Mouse (Mus musculus) neural tube, embryonic 12.5 days (tissue): Measurements from ENCODE around the gene Olfr1377. TPM values are rescaled to one million over a fixed set of nuclear protein-coding genes. Genes with fewer than 3 reads are reported as not detected.

Experiments
- ATAC-seq: fragments of 200-750 bp; cut with Nextera tagmentation; 2 replicates; pipeline ENCODE4 v1.8.0; 2017; ENCODE audit warnings: low read depth, mild to moderate bottlenecking, moderate TSS enrichment, moderate library complexity; ENCODE audit not compliant: low FRiP score
- H3K27ac ChIP-seq: fragments of 300-500 bp; sonication (generic); 2 replicates; pipeline ENCODE4 v1.5.1; 2016
- H3K27me3 ChIP-seq: fragments of 300-500 bp; sonication (generic); replicated peaks from 2 replicates; pipeline ENCODE4 v1.6.1; 2016; ENCODE audit warnings: mild to moderate bottlenecking
- H3K36me3 ChIP-seq: fragments of 300-500 bp; sonication (generic); 2 replicates; pipeline ENCODE4 v1.6.1; 2016; ENCODE audit warnings: mild to moderate bottlenecking
- H3K4me1 ChIP-seq: fragments of 300-500 bp; sonication (generic); 2 replicates; pipeline ENCODE4 v1.6.1; 2016
- H3K4me2 ChIP-seq: fragments of 300-500 bp; sonication (generic); replicated peaks from 2 replicates; pipeline ENCODE4 v1.6.1; 2016; ENCODE audit warnings: mild to moderate bottlenecking
- H3K4me3 ChIP-seq: fragments of 300-500 bp; sonication (generic); 2 replicates; pipeline ENCODE4 v1.5.1; 2016
- H3K9ac ChIP-seq: fragments of 300-500 bp; sonication (generic); 2 replicates; pipeline ENCODE4 v1.6.1; 2016; ENCODE audit warnings: mild to moderate bottlenecking
- H3K9me3 ChIP-seq: fragments of 300-500 bp; sonication (generic); 2 replicates; pipeline ENCODE4 v1.6.1; 2016; ENCODE audit warnings: mild to moderate bottlenecking
- WGBS: fragments of 180-500 bp; shearing (Covaris S2); methylation state at CpG from one replicate; pipeline ENCODE4 v1.1.7; 2016; 5-methylcytosine and 5-hydroxymethylcytosine counted together
- polyA plus RNA-seq: library from polyadenylated mRNA; unstranded; fragments of >200 nt; fragmentation: Nextera tagmentation; extraction: Ambion mirVana; gene quantifications from 2 replicates; pipeline ENCODE4 v1.2.1, GENCODE M21; 2016

The Olfr1377 gene
- polyA plus RNA-seq, result not detected in 2 replicates

DNA sequence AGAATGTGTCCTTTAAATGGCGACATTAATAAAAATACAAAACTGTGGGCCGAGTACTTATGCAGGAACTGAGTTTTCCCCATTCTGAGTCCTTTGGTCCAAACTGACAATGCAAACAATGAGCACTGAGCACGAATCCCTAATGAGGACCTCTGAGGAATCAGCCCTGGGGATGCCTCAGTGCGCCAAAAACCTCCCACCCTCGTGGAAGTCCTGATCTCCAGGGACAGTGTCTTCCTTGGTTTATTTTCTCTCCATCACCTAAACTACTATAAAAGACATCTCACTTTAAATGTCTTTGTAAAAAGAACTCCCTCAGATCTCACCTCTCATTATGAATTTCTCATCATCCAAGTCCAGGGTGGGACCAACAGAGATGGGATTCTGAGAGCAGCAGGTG lies at the start of gene Olfr1377:
Olfr1377 (plus strand) TSS at position 301 of the 400 bp plus-strand sequence.
- H3K27me3 ChIP-seq, result no peaks in the 10 kb centered on the region
- no peak within 1 kb of the TSS for H3K27ac ChIP-seq
- H3K36me3 ChIP-seq, result no peaks in the 10 kb centered on the region
- 74% methylated on average over 5 of the region's 5 CpGs for WGBS
- H3K9me3 ChIP-seq, result no peaks in the 10 kb centered on the region
- H3K9ac ChIP-seq, result no peak within 1 kb of the TSS
- H3K4me3 ChIP-seq, result no peak within 1 kb of the TSS
- H3K4me2 ChIP-seq, result no peak within 1 kb of the TSS
- no peak for ATAC-seq
- no peaks in the 10 kb centered on the region for H3K4me1 ChIP-seq

DNA sequence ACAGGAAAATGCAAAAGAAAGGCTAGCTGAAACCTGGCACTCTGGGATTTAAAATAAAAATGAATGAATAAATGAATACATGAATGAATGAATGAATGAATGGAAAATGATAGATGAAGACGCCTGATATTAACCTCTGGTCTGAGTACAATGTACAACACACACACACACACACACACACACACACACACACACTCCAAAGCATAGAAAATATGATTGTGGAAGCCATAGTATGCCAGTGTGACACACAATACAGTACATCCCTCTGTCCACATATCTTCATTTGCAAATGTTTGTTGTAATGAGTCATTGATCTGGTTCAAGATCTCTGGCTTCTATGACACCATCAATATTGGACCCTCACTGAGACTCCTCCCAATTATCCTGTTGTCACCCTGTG lies 49.7 kb upstream of the Olfr1377 start:
- Histone ChIP-seq H3K9ac (no peak overlapping the region), H3K4me3 (no peak overlapping the region), H3K27me3 (no peaks in the 10 kb centered on the region), H3K27ac (no peak overlapping the region), H3K9me3 (no peaks in the 10 kb centered on the region), H3K4me1 (0 out of 2 replicates have a peak, but pooled peaks cover 8% of the 10 kb centered on the region), H3K4me2 (peak overlapping the region; percentile 83), H3K36me3 (no peaks in the 10 kb centered on the region)
- peak; percentile 57 for ATAC-seq
- WGBS, result 69% methylated on average over 1 of the region's 1 CpGs

DNA sequence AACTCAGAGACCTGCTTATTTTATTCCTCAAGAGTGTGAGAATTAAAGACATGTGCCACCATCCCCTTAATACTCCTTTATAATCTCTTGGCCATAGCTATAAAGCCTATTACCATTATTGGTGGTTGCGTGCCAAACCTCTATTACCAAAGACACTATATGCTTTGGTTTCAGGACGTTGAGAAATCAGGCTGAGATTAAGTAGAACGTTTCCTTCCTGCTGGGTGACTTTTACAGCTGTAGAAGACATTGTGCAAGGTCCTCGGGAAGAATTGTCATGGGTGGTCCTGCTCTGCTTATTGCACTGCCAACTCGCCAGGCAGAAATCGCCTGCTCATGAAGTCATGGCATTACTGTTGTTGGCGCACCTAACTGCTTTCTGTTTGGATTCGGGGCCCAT lies 43.3 kb upstream of the Olfr1377 start:
- Histone ChIP-seq H3K4me2 (no peak overlapping the region), H3K27me3 (no peaks in the 10 kb centered on the region), H3K9me3 (no peaks in the 10 kb centered on the region), H3K9ac (no peak overlapping the region), H3K27ac (no peak overlapping the region), H3K36me3 (no peaks in the 10 kb centered on the region), H3K4me1 (no peaks in the 10 kb centered on the region), H3K4me3 (no peak overlapping the region)
- no peak for ATAC-seq
- WGBS, result 82% methylated on average over 8 of the region's 8 CpGs

DNA sequence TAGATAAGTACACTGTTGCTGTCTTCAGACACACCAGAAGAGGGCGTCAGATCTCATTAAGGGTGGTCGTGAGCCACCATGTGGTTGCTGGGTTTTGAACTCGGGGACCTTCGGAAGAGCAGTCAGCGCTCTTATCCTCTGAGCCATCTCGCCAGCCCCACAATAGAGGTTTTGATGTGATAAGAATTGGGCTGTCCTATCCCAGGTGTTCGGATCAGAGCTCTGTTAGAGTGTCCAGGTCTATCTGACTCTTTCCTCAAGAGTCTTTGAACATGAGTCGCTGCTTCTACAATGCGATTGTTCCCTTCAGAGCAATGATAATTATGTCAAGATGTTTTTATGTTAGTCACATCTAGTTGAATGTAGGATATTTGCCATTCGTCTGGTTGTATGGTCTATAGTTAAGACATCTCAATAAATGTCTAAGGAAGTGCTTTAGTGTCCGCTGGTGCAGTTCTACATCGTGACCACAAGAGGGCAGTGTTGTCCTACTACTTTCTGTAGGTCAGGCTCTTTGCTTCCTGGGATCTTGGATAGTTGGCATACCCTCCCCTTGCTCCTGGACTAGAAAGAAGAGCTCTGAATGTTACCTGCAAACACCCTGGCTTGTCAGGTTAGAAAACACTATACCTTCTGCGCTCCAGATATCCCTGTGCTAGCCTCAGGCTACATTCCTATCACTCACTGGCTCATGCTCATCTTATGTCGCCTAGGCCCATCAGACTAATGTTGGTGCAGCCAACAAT lies 42.0 kb upstream of the Olfr1377 start:
- Histone ChIP-seq H3K4me3 (no peak overlapping the region), H3K27me3 (no peaks in the 10 kb centered on the region), H3K9ac (no peak overlapping the region), H3K36me3 (no peaks in the 10 kb centered on the region), H3K4me1 (no peaks in the 10 kb centered on the region), H3K9me3 (no peaks in the 10 kb centered on the region), H3K4me2 (no peak overlapping the region), H3K27ac (no peak overlapping the region)
- ATAC-seq, result peak; percentile 58
- 41% methylated on average over 14 of the region's 14 CpGs for WGBS

DNA sequence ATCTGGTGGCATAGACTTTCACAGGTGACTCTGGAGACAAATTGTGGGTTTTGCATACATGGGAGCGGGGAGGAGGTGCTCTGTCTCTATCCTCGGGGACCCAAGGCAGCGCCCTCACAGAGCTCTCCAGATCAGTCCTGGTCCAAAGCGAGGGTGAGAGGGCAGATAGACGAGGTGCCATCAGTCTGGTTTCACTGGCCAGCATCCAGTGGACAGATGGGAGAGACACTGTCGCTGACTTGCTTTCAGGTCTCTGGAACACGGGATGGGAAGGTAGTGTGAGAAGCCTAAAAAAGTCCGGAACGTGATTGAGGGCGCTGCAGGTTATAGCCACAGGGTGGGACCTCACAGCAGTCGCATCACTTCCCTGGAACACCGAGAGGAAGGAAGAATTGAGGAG lies 39.4 kb upstream of the Olfr1377 start:
- H3K9me3 ChIP-seq, result no peaks in the 10 kb centered on the region
- WGBS, result 76% methylated on average over 12 of the region's 12 CpGs
- no peak overlapping the region for H3K9ac ChIP-seq
- H3K27ac ChIP-seq, result no peak overlapping the region
- ATAC-seq, result no peak
- no peaks in the 10 kb centered on the region for H3K4me1 ChIP-seq
- H3K27me3 ChIP-seq, result no peaks in the 10 kb centered on the region
- no peaks in the 10 kb centered on the region for H3K36me3 ChIP-seq
- no peak overlapping the region for H3K4me2 ChIP-seq
- H3K4me3 ChIP-seq, result no peak overlapping the region

DNA sequence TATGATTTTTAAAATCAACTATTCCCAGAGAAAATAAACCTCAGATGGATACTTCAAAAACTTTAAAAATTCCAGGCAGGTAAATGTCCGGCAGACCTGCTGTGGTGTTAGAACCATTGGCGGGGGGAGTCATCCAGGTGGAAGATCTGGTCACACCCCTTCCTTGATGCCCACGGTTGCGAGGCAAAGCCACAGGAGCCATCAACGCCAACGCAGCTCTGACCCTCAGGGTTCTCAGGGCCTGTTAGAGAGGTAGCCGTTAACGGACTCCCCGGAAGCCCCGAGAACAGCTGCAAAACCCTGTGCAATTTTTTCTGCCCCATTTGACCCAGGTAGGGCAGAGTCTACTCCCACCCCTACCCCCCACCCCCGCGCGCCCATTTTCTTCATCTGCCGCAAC lies 38.3 kb upstream of the Olfr1377 start, which contains the start of gene 4933414I15Rik:
4933414I15Rik (minus strand) TSS at position 260 of the 400 bp plus-strand sequence.
- H3K4me1 ChIP-seq, result no peaks in the 10 kb centered on the region
- H3K27ac ChIP-seq, result no peak within 1 kb of the TSS
- no peaks in the 10 kb centered on the region for H3K9me3 ChIP-seq
- H3K4me3 ChIP-seq, result no peak within 1 kb of the TSS
- no peaks in the 10 kb centered on the region for H3K27me3 ChIP-seq
- ATAC-seq, result no peak
- no peak within 1 kb of the TSS for H3K9ac ChIP-seq
- 85% methylated on average over 14 of the region's 14 CpGs for WGBS
- H3K36me3 ChIP-seq, result no peaks in the 10 kb centered on the region
- H3K4me2 ChIP-seq, result no peak within 1 kb of the TSS

DNA sequence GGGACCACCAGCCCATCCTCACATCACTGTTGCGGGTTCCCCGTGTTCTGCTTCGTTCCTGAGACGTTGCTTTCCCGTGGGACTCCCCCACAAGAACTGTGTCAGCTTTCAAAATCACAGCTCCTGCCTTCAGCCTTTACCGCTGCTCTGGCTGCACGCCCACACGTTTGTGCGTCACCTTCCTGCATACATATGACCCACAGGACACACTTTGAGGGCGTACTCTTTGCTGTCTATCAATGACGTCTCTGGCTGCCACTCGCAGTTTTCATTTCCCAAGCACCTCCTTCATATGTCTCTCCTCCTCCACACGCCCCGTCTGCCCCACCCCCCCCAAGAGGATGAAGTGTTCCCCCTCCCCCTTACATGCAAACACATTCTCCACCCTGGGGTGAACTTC lies 29.5 kb upstream of the Olfr1377 start:
- H3K27me3 ChIP-seq, result no peaks in the 10 kb centered on the region
- H3K36me3 ChIP-seq, result no peaks in the 10 kb centered on the region
- no peak overlapping the region for H3K9ac ChIP-seq
- no peak overlapping the region for H3K27ac ChIP-seq
- H3K4me3 ChIP-seq, result no peak overlapping the region
- ATAC-seq, result no peak
- no peaks in the 10 kb centered on the region for H3K4me1 ChIP-seq
- H3K9me3 ChIP-seq, result no peaks in the 10 kb centered on the region
- 78% methylated on average over 14 of the region's 14 CpGs for WGBS
- no peak overlapping the region for H3K4me2 ChIP-seq

DNA sequence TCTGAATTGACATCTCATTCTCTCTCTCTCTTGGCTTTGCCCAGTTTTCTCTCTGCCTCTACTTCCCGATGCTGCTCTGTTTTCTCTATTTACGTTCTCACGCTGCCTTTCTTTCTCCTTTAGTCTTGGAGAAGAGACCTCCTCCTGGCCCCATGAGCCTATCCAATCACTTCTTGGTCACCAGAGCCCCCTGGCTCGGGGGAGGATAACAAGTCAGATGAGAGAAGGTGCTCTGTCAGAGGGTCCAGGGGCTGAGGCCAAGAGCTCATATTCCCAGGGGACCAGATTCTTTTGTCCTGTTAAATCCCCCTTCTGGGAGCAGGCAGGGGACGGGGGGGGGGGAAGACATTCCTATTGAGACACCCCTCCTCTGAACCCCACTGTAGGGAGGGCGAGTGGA lies 28.1 kb upstream of the Olfr1377 start, which contains the start of gene Prop1:
Prop1 (minus strand) TSS at position 101 of the 400 bp plus-strand sequence.
- no peak within 1 kb of the TSS for H3K4me2 ChIP-seq
- ATAC-seq, result no peak
- no peak within 1 kb of the TSS for H3K9ac ChIP-seq
- no peaks in the 10 kb centered on the region for H3K9me3 ChIP-seq
- no peaks in the 10 kb centered on the region for H3K4me1 ChIP-seq
- H3K27me3 ChIP-seq, result no peaks in the 10 kb centered on the region
- no peak within 1 kb of the TSS for H3K27ac ChIP-seq
- no peaks in the 10 kb centered on the region for H3K36me3 ChIP-seq
- WGBS, result 76% methylated on average over 6 of the region's 6 CpGs
- H3K4me3 ChIP-seq, result no peak within 1 kb of the TSS

DNA sequence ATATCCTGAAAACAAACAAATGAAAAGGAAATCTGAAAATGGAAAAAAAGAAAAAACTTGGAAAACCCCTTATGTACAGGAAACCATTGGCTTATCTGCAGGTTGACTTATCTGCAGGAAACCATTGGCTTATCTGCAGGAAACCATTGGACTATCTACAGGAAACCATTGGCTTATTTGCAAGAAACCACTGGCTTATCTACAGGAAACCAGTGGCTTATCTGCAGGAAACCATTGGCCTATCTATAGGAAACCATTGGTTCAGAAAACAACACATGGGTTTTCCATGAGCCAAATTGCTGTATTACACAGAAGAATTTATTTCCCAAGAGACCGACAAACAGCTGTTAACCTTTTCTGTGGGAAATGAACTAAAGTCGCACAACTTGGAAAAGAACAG lies 16.9 kb upstream of the Olfr1377 start:
- WGBS, result 91% methylated on average over 2 of the region's 2 CpGs
- no peak overlapping the region for H3K9ac ChIP-seq

DNA sequence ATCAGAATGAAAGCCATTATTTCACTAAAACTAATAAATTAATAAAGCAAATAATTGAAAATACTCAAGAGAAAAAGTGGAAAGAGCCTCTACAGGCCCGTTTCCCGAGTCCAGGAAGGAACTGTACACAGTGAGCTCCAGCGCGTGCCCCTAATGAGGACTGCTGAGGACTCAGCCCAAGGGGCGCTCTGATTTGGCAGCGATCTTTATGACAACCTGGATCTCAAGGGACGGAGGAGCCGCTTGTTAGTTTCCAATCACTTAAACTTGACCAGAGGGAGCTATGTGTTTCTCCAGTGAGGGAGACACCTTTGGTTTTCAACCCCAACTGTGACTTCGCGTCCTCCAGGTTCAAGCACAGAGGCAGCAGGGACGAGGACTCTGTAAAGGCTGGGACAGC lies 15.5 kb upstream of the Olfr1377 start, which contains the start of gene Olfr1378:
Olfr1378 (plus strand) TSS at position 301 of the 400 bp plus-strand sequence.
- no peaks in the 10 kb centered on the region for H3K36me3 ChIP-seq
- no peaks in the 10 kb centered on the region for H3K27me3 ChIP-seq
- no peak within 1 kb of the TSS for H3K9ac ChIP-seq
- no peak within 1 kb of the TSS for H3K4me2 ChIP-seq
- ATAC-seq, result no peak
- H3K27ac ChIP-seq, result no peak within 1 kb of the TSS
- no peaks in the 10 kb centered on the region for H3K9me3 ChIP-seq
- no peak within 1 kb of the TSS for H3K4me3 ChIP-seq
- no peaks in the 10 kb centered on the region for H3K4me1 ChIP-seq
- WGBS, result 91% methylated on average over 11 of the region's 11 CpGs

More for the DNA sequence above, 16.9 kb upstream of the Olfr1377 start:
- ATAC-seq, result no peak
- H3K4me1 ChIP-seq, result no peaks in the 10 kb centered on the region
- no peak overlapping the region for H3K4me3 ChIP-seq
- H3K9me3 ChIP-seq, result no peaks in the 10 kb centered on the region
- no peaks in the 10 kb centered on the region for H3K27me3 ChIP-seq
- H3K27ac ChIP-seq, result no peak overlapping the region
- no peak overlapping the region for H3K4me2 ChIP-seq
- H3K36me3 ChIP-seq, result no peaks in the 10 kb centered on the region

DNA sequence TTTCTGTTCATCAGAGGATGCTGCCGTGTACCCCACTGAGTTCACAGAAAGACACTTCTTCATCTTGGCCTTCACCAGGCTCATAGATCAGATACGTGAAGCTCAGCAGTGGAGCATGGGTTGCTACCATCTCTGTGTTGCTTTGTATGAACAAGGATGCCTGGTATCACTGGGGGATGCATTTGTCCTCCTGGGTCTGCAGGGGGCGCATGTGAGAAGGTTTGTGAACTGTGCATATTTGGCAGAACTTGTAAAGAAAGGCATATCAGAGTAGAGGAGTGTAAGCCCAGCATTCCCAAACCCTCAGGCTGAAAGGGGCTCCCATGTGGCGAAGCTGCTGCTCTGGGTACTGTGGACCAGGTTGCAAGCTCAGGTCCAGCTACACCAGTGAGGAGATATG lies 4.6 kb upstream of the Olfr1377 start:
- Histone ChIP-seq H3K27me3 (no peaks in the 10 kb centered on the region), H3K36me3 (no peaks in the 10 kb centered on the region), H3K9me3 (no peaks in the 10 kb centered on the region), H3K4me2 (no peak overlapping the region), H3K27ac (no peak overlapping the region), H3K4me3 (no peak overlapping the region), H3K4me1 (no peaks in the 10 kb centered on the region), H3K9ac (no peak overlapping the region)
- ATAC-seq, result no peak
- 76% methylated on average over 4 of the region's 4 CpGs for WGBS

DNA sequence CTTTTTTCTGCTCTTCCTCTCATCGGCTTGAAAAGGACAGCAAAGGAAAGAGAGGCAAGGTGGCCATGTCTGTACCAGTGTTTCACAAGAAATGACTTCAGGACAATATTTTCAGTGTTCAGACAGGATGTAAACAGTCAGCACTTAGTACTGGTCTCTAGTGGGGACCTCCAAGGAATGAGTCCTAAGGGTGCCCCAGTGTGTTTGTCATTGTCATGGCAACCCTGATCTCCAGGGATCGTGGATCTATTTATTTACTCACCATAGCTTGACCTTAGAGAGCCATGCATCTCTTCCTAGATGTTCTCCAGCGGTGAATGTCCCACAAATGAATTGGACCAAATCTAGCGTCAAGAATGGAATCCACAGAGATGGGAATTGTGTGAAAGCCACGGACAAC lies 21.5 kb downstream of the Olfr1377 start, which contains the start of gene Olfr51:
Olfr51 (plus strand) TSS at position 301 of the 400 bp plus-strand sequence.
- WGBS, result 80% methylated on average over 5 of the region's 5 CpGs
- Histone ChIP-seq H3K36me3 (no peaks in the 10 kb centered on the region), H3K4me1 (no peaks in the 10 kb centered on the region), H3K27me3 (no peaks in the 10 kb centered on the region), H3K27ac (no peak within 1 kb of the TSS), H3K9me3 (no peaks in the 10 kb centered on the region), H3K9ac (no peak within 1 kb of the TSS), H3K4me3 (no peak within 1 kb of the TSS), H3K4me2 (no peak within 1 kb of the TSS)
- ATAC-seq, result no peak

DNA sequence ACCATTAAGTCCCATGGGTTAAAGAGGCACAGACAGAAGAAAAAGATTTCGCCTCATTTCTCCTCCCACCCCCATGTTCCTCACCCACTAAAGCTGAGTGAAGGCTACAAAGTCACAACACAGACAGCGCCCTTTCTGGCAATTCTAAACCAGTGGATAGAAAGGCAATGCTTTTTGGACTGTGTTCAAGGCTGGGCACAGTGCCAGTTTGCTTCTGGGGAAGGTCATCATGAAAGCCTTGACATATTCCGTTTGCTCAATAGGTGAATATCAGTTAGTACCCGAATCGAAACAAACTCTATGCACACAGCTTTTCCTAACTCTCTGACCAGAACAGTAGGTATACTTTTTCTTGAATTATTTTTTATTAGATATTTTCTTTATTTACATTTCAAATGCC lies 30.1 kb downstream of the Olfr1377 start:
- Histone ChIP-seq H3K9me3 (no peaks in the 10 kb centered on the region), H3K4me1 (no peaks in the 10 kb centered on the region), H3K36me3 (no peaks in the 10 kb centered on the region), H3K4me2 (no peak overlapping the region), H3K27ac (no peak overlapping the region), H3K4me3 (no peak overlapping the region), H3K9ac (no peak overlapping the region), H3K27me3 (no peaks in the 10 kb centered on the region)
- 85% methylated on average over 5 of the region's 5 CpGs for WGBS
- no peak for ATAC-seq
